Mouse (Mus musculus) testis, adult 2 months (tissue): ENCODE results near the gene Rtkn.

ENCODE experiments used
- CTCF ChIP-seq: fragments of 200-500 bp; IDR thresholded peaks from 2 replicates; pipeline ENCODE4 v1.5.1; 2012; ENCODE audit warnings: low read depth, mild to moderate bottlenecking, inconsistent platforms, low read length, moderate library complexity; ENCODE audit not compliant: control insufficient read depth, insufficient read depth, insufficient replicate concordance
- POLR2A ChIP-seq: fragments of 200-500 bp; IDR thresholded peaks from 2 replicates; pipeline ENCODE4 v1.6.1; 2012; ENCODE audit warnings: low read depth, mild to moderate bottlenecking, inconsistent platforms, low read length, moderate library complexity; ENCODE audit not compliant: control insufficient read depth

DNA sequence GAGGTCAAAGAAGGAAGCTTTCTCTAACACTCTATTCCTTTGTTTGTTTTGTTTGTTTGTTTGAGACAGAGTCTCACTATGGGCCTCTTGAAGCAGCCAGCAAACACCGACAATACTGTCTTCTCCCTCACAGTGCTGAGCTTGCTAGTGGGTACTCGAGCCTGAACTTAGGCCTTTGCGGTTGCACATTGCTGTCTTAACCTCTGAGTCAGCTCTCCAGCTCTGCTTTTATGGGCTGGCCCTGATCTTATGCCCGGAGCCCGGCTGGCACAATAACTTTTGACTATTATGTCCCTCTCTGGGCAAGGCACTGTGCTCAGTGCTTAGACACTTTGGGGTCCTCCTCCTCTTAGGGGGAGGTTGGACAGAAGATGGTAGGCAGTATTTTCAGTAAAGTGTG, 34.6 kb downstream of the Rtkn start:
- TF ChIP-seq CTCF (no peak), POLR2A (no peak)
